Mouse (Mus musculus) lung, postnatal 10 days (tissue): ENCODE results near the gene Cyp27b1.

Experiments
- DNase-seq: peaks from one replicate; pipeline ENCODE4 v3.0.0; 2021

Gene Cyp27b1

GRCm38 (mm10) chr10:127092742-127093141, 44.7 kb downstream of the Cyp27b1 start:
- DNase-seq = no peak

DNA sequence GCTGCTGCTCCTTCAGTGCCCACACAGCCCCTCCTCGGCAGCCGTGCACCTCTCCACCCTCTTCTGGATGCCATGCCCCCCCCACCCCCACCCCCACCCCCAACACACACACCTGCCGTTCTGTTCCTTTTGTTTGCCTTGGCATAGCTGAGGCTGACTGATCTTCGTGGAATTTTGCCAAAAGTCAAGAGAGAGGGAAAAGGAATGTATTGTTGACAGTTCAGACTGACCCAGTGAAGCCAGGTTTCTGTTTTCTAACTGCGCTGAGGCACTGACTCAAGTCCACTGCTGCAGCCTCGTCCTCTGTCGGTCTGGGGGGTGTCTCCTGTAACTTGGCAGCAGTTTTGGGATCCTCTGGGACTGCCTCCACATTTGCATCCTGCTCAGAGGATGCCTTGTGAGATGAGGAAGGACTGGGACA, 46.3 kb downstream of the Cyp27b1 start:
- peak; percentile 68 for DNase-seq

DNA sequence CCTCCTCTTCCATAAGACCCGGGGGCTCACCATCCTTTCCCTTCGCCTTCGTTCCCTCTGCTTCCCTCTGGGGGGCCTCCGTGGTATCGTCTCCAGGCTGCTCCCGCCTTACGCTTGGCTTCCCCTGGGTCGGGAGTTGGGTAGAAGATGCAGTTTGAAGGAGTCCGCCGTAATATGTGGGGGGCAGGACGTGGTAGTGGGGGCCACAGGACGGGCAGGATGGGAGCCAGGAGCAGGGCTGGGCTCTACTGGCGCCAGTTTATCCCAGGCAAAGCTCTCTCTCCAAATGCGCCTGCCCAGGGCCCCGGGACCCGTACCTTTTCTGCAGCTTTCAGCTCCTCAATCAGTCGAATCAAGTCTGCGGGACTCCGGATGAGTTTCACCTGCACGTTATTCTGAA, 50.5 kb downstream of the Cyp27b1 start:
- no peak for DNase-seq

- DNase-seq = no peak
Measured at GRCm38 (mm10) chr10:127099191-127099590, 51.1 kb downstream of the Cyp27b1 start.

DNA sequence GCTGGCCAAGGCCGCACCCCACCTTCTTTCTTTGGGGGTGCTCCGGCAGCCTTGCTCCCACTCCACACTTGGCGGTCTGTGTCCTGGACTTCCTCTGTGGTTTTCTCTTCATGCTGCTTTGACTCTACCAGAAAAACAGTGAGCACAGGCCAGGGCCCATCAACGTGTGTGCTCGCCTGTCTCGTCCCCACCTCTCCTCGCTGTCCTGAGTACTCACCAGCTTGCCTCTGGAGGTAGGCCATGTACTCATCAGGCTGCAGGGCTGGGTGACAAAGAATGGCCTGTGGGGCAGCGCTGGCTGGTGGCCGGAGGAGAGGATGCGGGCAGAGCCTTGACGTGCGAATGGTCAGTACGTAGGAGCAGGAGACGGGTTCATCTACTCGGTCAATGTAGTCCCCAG, 51.8 kb downstream of the Cyp27b1 start:
- no peak for DNase-seq

- no peak for DNase-seq
Measured at GRCm38 (mm10) chr10:127100414-127100813, 52.4 kb downstream of the Cyp27b1 start.

DNA sequence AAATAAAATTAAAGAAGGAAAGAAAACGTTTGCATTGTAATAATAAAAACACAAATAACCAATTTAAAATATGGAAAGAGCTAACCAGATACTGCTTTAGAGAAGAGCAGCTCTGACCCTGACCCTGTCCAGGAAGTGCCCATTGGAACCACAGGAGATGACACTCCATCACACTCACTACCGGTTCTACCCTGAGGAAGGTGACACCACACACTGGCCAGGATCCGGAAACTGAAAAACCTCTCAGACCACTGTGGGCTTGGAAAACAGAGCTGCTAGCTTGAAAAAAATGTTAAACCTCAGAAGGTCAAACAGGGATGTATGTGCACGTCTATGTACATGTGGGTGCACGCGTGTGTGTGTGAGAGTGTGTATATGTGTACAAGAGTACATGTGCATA, 53.1 kb downstream of the Cyp27b1 start:
- DNase-seq = no peak
